Mouse (Mus musculus): ENCODE data around the gene Ccnl2.

Gene Ccnl2

GRCm38 (mm10) chr4:155838187-155839153, 26.2 kb downstream of the Ccnl2 start:
- no peak for DNase-seq (ENCODE audit: extremely low spot score, low read depth, low spot score)

- no peak for DNase-seq (ENCODE audit: extremely low spot score, low read depth, low spot score)
Measured at GRCm38 (mm10) chr4:155839483-155839910, 27.2 kb downstream of the Ccnl2 start, which contains the start of gene Mxra8. Gene Mxra8, plus strand, starts transcription at chr4:155839680.

GRCm38 (mm10) chr4:155840076-155841002, 28.1 kb downstream of the Ccnl2 start:
- no peak for DNase-seq (ENCODE audit: extremely low spot score, low read depth, low spot score)

GRCm38 (mm10) chr4:155841003-155841454, 28.7 kb downstream of the Ccnl2 start:
- no peak for DNase-seq (ENCODE audit: extremely low spot score, low read depth, low spot score)

- no peak for DNase-seq (ENCODE audit: extremely low spot score, low read depth, low spot score)
Measured at GRCm38 (mm10) chr4:155841651-155842270, 29.5 kb downstream of the Ccnl2 start.

GRCm38 (mm10) chr4:155843231-155843630, 30.9 kb downstream of the Ccnl2 start:
- DNase-seq (ENCODE audit: extremely low spot score, low read depth, low spot score), result no peak

GRCm38 (mm10) chr4:155846871-155847578, 34.7 kb downstream of the Ccnl2 start, which contains the start of gene Dvl1:
Gene Dvl1, plus strand, starts transcription at chr4:155847402.
- DNase-seq (ENCODE audit: extremely low spot score, low read depth, low spot score), result no peak

- DNase-seq (ENCODE audit: extremely low spot score, low read depth, low spot score), result no peak
Measured at GRCm38 (mm10) chr4:155847591-155848352, 35.5 kb downstream of the Ccnl2 start.

GRCm38 (mm10) chr4:155848434-155849095, 36.3 kb downstream of the Ccnl2 start:
- DNase-seq (ENCODE audit: extremely low spot score, low read depth, low spot score), result no peak

GRCm38 (mm10) chr4:155849391-155849790, 37.1 kb downstream of the Ccnl2 start:
- DNase-seq (ENCODE audit: extremely low spot score, low read depth, low spot score), result no peak

GRCm38 (mm10) chr4:155849792-155850451, 37.6 kb downstream of the Ccnl2 start:
- DNase-seq (ENCODE audit: extremely low spot score, low read depth, low spot score), result no peak

- no peak for DNase-seq (ENCODE audit: extremely low spot score, low read depth, low spot score)
Measured at GRCm38 (mm10) chr4:155851368-155851767, 39.1 kb downstream of the Ccnl2 start.

GRCm38 (mm10) chr4:155851951-155852411, 39.7 kb downstream of the Ccnl2 start:
- no peak for DNase-seq (ENCODE audit: extremely low spot score, low read depth, low spot score)

GRCm38 (mm10) chr4:155853421-155853820, 41.1 kb downstream of the Ccnl2 start:
- DNase-seq (ENCODE audit: extremely low spot score, low read depth, low spot score), result no peak

- no peak for DNase-seq (ENCODE audit: extremely low spot score, low read depth, low spot score)
Measured at GRCm38 (mm10) chr4:155854991-155855390, 42.7 kb downstream of the Ccnl2 start.

GRCm38 (mm10) chr4:155856071-155856470, 43.8 kb downstream of the Ccnl2 start:
- DNase-seq (ENCODE audit: extremely low spot score, low read depth, low spot score), result no peak

GRCm38 (mm10) chr4:155856881-155857280, 44.6 kb downstream of the Ccnl2 start:
- no peak for DNase-seq (ENCODE audit: extremely low spot score, low read depth, low spot score)

- no peak for DNase-seq (ENCODE audit: extremely low spot score, low read depth, low spot score)
Measured at GRCm38 (mm10) chr4:155859318-155859717, 47.0 kb downstream of the Ccnl2 start.
